Mouse (Mus musculus) brain, embryonic 14.5 days (tissue): Measurements from ENCODE around the gene Utp11. TPM values are rescaled to one million over a fixed set of nuclear protein-coding genes. Genes with fewer than 3 reads are reported as not detected.

Experiments
- DNase-seq: peaks from one replicate; pipeline ENCODE4 v3.0.0-alpha.2; 2011; ENCODE audit warnings: low read depth
- CTCF ChIP-seq: fragments of 200-500 bp; IDR thresholded peaks from 2 replicates; pipeline ENCODE4 v1.5.1; 2012; ENCODE audit warnings: inconsistent platforms, mild to moderate bottlenecking, moderate library complexity, borderline replicate concordance; ENCODE audit not compliant: insufficient read depth, insufficient read length; ENCODE audit errors: extremely low read depth
- POLR2A ChIP-seq: fragments of 200-500 bp; IDR thresholded peaks from 2 replicates; pipeline ENCODE4 v1.6.1; 2012; ENCODE audit warnings: mild to moderate bottlenecking, inconsistent platforms, borderline replicate concordance; ENCODE audit not compliant: poor library complexity, insufficient read depth, insufficient read length, severe bottlenecking; ENCODE audit errors: extremely low read depth
- polyA plus RNA-seq: library from polyadenylated mRNA; depleted of rRNA; stranded (reverse); fragments of >200 nt; gene quantifications from 2 replicates; pipeline ENCODE4 v1.2.3, GENCODE M21; 2012

Gene Utp11
- polyA plus RNA-seq, 1 experiment: 22.4 TPM

DNA sequence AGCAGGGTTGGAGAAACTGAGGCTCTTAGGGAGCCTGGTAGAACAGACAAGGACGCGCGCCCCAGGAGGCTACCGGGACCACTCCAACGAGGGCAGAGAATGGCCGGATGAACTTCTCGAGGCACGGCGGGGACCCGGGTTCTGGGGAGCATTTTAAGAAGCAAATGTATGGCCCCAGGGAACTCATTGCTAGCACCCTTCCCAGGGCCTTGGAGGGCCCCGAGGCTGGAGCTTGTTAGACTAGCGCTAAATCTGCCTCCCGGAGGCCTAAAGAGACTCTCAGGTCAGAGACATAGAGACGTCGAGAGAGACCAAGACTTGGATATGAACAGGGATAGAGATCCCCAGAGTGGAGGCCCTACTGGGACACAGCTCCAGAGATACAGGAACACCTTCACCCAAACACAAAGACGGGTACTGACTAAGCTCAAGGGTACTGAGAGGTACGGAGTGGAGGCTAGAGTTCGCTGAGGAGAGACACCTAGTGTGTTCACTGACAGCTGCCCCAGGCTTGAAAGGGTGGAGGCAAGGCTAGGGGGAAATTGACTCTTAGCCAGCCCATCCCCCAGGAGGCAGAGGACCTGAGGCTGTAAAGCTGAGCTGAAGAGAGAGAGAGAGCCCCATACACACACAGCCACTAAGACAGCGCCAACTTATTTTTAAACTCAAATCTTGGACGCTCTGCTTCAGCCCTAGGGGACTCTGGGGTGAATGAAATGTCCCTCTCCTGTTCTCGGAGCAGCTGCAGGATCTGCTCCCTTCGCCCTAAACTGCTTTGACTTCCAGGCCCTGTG lies 7.8 kb upstream of the Utp11 start:
- no peak for TF ChIP-seq CTCF
- TF ChIP-seq POLR2A: no peak
- DNase-seq: peak; percentile 56

DNA sequence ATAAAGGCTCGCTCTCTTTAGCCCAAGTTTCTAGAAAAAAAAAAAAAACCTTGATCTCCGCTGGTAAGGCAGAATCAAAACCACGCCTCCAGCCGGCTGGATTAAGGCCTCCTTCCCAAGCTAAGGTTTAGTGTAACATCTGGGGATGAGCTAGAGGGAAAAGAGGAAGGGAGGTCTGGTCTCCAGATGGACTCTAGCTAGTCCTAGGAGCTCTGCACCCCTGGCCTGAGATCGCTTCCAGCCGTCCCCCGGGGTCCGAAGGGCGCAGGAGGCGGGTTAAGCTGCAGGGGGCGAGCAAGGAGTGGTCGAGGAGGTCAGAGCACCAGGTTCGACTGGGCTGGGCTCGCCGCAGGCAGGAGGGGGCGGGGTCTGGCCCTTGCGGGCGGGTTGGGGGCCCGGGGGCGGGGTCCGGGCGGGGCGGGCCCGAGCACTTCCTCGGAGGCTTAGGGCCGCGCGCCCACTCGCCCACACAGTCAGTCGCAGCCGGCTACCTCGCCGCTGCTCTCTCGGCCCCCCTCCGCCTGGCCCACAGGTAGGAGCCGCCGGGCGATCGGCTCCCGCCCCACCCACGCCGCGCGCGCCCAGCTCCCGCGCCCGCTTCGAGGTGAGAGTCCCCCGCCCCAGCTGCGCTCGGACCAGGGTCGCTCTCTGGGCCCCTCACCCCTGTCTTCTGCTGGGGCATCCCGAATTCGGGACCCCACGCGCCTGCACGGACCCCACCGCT lies 7.0 kb upstream of the Utp11 start, which contains the start of gene Fhl3:
Fhl3 (plus strand) TSS at position 454 of the 724 bp plus-strand sequence.
- no peak for TF ChIP-seq POLR2A
- TF ChIP-seq CTCF: no peak
- DNase-seq: peak; percentile 43

DNA sequence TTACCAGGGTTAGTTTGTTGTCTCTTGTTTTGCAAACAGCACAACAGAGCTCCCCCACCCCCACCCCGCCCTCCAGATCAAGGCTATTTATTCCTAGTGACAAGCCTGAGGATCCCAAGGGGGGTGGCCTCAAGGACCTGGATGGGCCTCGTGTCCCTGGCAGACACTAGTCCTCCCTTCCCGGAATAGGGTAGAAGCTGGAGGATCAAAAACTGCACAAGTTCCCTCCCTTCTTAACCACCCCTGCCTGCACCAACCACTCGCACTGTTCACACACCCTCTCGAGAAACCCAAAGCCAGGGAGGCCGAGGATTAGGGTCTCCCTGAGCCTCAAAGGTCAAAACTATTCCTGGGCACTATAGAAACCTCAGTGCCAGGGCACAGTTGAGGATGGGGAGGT lies 6.4 kb upstream of the Utp11 start:
- TF ChIP-seq CTCF: no peak
- no peak for TF ChIP-seq POLR2A
- no peak for DNase-seq

DNA sequence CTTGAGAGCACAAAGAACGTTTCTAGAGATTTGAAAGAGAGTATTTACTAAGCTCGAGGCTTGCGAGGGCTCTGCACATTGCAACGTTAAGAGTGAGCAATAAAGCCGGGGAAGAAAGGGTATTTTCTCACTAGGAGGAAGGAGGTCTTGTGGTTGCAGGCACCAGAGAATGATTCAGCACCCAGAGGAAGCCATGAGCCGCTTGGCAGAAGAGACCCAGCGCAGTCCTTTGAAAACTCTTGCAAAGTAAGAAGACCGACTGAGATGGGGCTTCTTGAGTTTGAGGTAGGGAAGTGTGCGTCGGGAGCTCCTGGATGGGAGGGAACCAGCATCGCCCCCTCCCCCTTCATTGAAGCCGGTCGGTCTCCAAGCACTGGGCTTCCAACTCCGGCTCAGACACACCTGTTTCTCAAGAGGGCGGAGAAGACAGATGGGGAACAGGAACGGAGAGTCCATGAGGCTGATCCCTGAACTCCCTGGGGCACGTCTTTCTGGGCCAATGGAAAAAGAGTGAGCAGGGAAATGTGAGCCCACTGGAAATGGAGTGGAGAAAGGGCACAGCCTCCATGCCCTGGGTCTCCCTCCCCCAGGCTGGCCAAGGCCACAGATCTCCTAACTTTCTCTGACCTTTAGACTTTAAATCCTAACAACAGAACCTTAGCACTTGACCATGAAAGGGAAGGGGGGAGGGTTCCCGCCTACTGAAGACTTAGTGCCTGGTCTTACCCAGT lies 2.6 kb upstream of the Utp11 start:
- TF ChIP-seq POLR2A: no peak
- TF ChIP-seq CTCF: no peak
- DNase-seq: no peak

DNA sequence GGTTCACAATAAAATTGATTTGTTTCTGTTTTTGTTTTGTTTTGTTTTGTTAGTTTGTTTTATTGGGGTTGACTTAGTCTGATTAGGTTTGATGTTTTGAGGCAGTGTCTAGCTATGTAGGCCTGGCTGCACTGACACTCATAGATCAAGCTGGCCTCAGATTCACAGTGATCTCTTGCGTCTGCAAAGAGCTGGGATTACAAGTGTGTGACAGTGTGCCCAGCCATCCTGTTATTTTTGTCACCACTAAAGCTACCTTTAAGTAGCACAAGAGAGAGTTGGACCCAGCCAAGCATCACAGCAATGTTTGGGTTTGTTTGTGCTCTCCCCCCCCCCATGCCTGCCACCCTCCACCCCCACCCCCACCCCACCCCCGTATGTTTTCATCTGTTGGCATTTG lies 1.2 kb upstream of the Utp11 start:
- TF ChIP-seq POLR2A (no peak), CTCF (no peak)
- no peak for DNase-seq

DNA sequence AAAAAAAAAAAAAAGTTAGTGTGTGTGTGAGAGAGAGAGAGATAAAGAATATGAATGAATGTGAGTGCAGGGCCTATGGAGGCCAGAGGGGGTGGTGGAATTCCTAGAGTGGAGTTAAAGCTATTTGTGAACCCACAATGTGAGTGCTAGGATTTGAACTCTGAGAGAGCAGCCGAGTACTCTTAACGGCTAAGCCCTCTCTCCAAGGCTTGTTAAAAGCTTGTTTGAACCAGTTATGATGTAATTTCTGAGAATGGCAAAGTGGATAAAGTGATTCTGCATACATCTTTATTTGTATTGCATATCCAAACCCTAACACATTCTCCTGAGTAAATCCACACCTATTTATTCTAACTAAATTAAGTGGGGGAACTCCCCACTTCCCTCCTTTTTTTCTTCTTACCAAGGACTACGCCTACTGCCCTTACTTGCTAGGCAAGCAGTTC lies 961 bp downstream of the Utp11 start:
- TF ChIP-seq POLR2A: no peak
- TF ChIP-seq CTCF: no peak
- DNase-seq: no peak

DNA sequence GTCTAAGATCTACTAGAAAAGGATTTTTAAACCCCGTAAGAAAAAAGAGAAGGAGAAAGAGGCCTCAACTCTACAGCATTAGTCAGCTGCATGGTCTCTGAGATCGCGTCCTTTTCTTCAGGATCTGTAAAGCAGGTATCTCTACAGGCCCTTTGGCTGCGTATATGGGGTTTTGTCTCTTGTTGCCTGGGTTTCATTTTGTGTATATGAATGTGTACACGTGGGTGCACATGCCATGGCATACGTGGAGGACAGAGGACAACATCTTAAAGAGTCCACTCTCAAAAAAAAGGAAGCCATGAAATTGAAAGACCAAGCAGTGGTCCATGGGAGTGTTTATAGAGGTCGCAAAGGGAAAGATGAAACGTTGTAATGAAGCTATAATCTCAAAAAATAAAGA lies 1.9 kb downstream of the Utp11 start:
- TF ChIP-seq CTCF (no peak), POLR2A (no peak)
- no peak for DNase-seq

DNA sequence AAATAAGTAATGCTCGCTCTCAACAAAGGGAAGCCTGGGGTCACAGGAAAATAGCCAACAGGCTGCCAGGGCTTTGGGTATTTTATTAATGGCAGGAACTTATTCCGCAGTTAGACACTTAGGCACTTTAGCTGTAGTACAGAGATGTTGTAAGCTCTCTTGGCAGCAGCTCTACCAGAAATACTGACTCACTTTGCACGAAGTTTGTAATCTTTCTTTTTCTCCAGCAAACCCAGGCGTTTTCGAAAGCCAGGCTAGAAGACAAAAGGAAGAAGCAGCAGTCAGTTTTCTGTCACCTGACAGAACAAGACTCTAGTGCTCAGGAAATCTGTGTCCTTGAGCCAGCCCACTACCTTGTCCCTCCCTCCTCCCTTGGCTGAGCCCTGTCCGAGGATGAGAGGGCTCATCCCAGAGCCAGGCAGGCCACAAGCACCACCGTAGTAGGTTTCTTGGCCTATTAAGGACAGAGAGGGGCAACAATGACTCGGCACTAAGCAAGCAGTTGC lies 7.5 kb downstream of the Utp11 start:
- no peak for DNase-seq
- TF ChIP-seq POLR2A: no peak
- no peak for TF ChIP-seq CTCF

DNA sequence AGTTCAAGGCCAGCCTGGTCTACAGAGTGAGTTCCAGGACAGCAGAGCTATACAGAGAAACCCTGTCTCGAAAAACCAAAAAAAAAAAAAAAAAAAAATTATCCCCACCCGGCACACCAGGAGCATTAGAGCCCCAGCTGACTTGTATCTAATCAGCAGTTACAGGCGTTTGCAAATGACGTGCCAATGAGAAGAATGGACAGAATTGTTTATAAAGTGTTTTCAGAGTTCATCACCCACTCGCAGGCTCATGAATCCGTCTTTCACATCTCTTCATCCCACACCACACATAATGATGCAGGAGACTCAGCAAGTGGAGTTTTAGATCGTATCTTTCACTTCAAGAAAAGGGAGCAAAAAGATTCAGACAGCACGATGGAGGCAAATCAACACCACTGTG lies 7.9 kb downstream of the Utp11 start:
- DNase-seq: no peak
- TF ChIP-seq POLR2A (no peak), CTCF (no peak)

DNA sequence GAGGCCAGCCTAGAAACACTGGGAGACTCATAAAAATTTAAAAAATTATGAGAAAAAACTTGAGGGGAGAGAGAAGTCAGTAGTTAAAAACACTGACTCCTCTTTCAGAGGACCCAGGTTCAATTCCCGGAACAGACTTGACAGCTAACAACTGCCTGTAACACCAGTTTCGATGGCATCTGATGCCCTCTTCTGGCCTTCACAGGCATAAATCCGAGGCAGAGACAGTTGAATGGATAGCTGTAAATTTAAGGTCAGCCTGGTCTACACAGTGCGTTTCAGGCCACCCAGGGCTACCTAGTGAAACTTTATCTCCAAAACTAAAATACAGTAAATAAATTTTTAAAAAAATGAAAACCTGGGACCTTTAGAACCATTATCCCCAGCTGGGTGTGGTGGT lies 8.4 kb downstream of the Utp11 start:
- DNase-seq: no peak
- TF ChIP-seq CTCF (peak; percentile 24; the same call in 1 of the 2 replicates), POLR2A (no peak)

DNA sequence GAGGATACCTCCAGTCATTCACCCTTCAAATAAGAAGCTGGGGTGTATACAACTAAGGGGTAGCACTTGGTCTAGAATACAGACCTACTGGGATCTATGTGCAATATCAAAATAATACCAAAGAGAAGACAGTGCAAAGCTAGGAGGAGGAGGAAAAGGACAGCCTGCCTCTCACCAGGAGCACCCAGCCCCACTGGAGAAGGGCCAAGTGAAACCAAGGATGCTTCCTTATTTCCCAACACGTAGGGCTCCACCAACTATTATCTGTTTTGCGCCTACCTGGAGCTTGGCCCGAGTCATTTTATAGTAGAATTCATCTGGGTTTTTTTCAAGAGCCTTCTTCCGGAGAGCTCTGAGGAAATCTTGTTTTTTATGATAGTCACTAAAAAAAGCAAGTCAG lies 9.9 kb downstream of the Utp11 start:
- TF ChIP-seq CTCF (no peak), POLR2A (no peak)
- DNase-seq: no peak

DNA sequence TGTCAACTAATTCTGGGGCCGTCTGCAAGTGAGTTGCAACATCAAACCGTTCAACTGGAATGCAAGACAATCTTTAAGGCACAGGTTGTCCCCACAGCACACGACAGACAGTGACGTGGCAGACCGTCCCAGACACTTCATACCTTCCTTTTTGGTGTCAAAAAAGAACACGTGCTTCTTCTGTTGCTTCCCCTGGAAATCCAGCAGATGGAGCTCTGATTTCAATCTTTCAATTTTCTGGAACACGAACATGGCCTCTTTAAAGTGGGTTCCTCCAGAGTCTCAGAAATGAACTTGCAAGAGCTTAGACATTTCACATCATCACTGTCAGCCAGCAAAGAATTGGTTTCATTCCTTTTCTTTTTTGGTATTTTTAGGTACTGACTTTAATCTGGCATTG lies 11.1 kb downstream of the Utp11 start:
- TF ChIP-seq POLR2A (no peak), CTCF (peak; percentile 32; the same call in 1 of the 2 replicates)
- peak; percentile 64 for DNase-seq

DNA sequence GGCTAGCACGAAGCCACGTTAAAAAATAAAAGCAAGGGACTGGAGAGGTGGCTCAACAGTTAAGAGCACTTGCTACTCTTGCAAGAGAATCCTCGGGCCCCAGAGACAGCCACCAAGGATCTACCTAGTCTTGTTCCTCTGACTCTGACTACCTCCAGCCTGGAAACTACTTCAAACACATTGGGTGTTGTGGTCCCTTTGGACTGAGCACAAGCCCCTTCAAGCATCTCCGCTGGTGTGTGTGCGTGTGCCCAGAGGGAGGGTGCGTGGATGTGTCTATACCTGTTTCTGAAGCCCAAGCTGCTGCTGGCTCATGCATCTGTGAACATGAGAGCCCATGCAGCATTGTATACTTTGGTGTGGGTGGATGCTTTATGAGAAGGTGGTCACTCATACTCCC lies 17.4 kb downstream of the Utp11 start:
- TF ChIP-seq CTCF: no peak
- TF ChIP-seq POLR2A: no peak
- DNase-seq: no peak

DNA sequence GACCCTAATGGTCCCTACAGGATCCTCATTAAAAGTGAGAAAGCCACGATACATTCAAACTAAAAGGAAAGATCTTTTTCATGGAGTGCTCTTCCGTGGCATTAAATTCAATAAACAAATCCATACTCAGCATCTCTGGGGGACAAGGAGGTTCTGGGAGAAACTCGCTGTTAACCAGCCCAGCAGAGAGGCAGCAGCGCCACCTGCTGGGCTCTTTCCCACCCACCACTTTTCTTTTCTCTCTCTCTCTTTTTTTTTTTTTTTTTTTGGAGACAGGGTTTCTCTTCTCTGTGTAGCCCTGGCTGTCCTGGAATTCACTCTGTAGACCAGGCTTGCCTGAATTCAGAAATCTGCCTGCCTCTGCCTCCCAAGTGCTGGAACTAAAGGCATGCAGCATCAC lies 18.4 kb downstream of the Utp11 start:
- TF ChIP-seq CTCF (peak; percentile 90), POLR2A (no peak)

More for the DNA sequence above, 18.4 kb downstream of the Utp11 start:
- DNase-seq: peak; percentile 88
